Mouse (Mus musculus): ENCODE measurements around the gene Cbx5. TPM values are rescaled to one million over a fixed set of nuclear protein-coding genes. Genes with fewer than 3 reads are reported as not detected.

Cbx5 gene
- polyA plus RNA-seq, 1 experiment: 54.8 TPM

GRCm38 (mm10) chr15:103228904-103229303 lies 10.7 kb downstream of the Cbx5 start:
- TF ChIP-seq POLR2A (IDR thresholded peaks at IDR 0.05; ENCODE audit: insufficient read length, low read depth) (no peak), SRF (IDR thresholded peaks at IDR 0.05; ENCODE audit: control insufficient read depth, insufficient read length, low read depth) (no peak), E2F4 (IDR thresholded peaks at IDR 0.05; ENCODE audit: insufficient read depth) (no peak), MYOD1 (IDR thresholded peaks at IDR 0.05; ENCODE audit: control insufficient read depth in 1 of 3, insufficient read length in 2 of 3, low read depth in 2 of 3) (peak in 1 of 3 experiments; percentile 50), REST (IDR thresholded peaks at IDR 0.05; ENCODE audit: insufficient read depth, insufficient read length) (no peak), MYOG (IDR thresholded peaks at IDR 0.05; ENCODE audit: control insufficient read depth in 1 of 3, insufficient read depth in 1 of 3, insufficient read length in 2 of 3, low read depth in 2 of 3) (peak in 2 of 3 experiments; percentile 54 to 79), TCF3 (IDR thresholded peaks at IDR 0.05; ENCODE audit: insufficient read length, low read depth) (peak; percentile 40), TCF12 (IDR thresholded peaks at IDR 0.05; ENCODE audit: insufficient read depth, poor library complexity, severe bottlenecking) (peak; percentile 65), CEBPB (IDR thresholded peaks at IDR 0.05; ENCODE audit: insufficient read depth, poor library complexity, severe bottlenecking) (no peak)
- no peaks in the 10 kb centered on the region for H3K27me3 ChIP-seq (ENCODE audit: control insufficient read depth, insufficient read depth, insufficient read length)
- peak overlapping the region; percentile 44 for H3K4me2 ChIP-seq (ENCODE audit: low read depth)
- no peak overlapping the region for H3ac ChIP-seq (ENCODE audit: control insufficient read depth, insufficient read length)
- H3K4me3 ChIP-seq: no peak overlapping the region
- peaks cover 100% of the 10 kb centered on the region for H3K79me2 ChIP-seq (ENCODE audit: control insufficient read depth, insufficient read depth)
- no peaks in the 10 kb centered on the region for H3K36me3 ChIP-seq (ENCODE audit: control insufficient read depth, insufficient read depth)

- no peaks in the 10 kb centered on the region for H3K27me3 ChIP-seq (ENCODE audit: control insufficient read depth, insufficient read depth, insufficient read length)
- H3K36me3 ChIP-seq (ENCODE audit: control insufficient read depth, insufficient read depth): no peaks in the 10 kb centered on the region
- H3K4me3 ChIP-seq: no peak overlapping the region
- peak overlapping the region; percentile 38 for H3K4me2 ChIP-seq (ENCODE audit: low read depth)
- H3K79me2 ChIP-seq (ENCODE audit: control insufficient read depth, insufficient read depth): peaks cover 100% of the 10 kb centered on the region
- TF ChIP-seq REST (IDR thresholded peaks at IDR 0.05; ENCODE audit: insufficient read depth, insufficient read length): no peak
- no peak for TF ChIP-seq USF1 (IDR thresholded peaks at IDR 0.05; ENCODE audit: low read depth)
- peak; percentile 62 for TF ChIP-seq TCF3 (IDR thresholded peaks at IDR 0.05; ENCODE audit: insufficient read length, low read depth)
- TF ChIP-seq E2F4 (IDR thresholded peaks at IDR 0.05; ENCODE audit: insufficient read depth): no peak
- peak; percentile 73 for TF ChIP-seq TCF12 (IDR thresholded peaks at IDR 0.05; ENCODE audit: insufficient read depth, poor library complexity, severe bottlenecking)
- TF ChIP-seq CEBPB (IDR thresholded peaks at IDR 0.05; ENCODE audit: insufficient read depth, poor library complexity, severe bottlenecking): peak; percentile 86; the same call in 1 of the 2 replicates
- no peak for TF ChIP-seq POLR2A (IDR thresholded peaks at IDR 0.05; ENCODE audit: insufficient read length, low read depth)
- TF ChIP-seq MYOG (IDR thresholded peaks at IDR 0.05; ENCODE audit: control insufficient read depth in 1 of 3, insufficient read depth in 1 of 3, insufficient read length in 2 of 3, low read depth in 2 of 3): peak in 2 of 3 experiments; percentile 60 to 69
- TF ChIP-seq MYOD1 (IDR thresholded peaks at IDR 0.05; ENCODE audit: control insufficient read depth in 1 of 3, insufficient read length in 2 of 3, low read depth in 2 of 3): peak; percentile 32 to 85 (median 71)
- TF ChIP-seq MAX (IDR thresholded peaks at IDR 0.05; ENCODE audit: low read depth): no peak
- TF ChIP-seq SRF (IDR thresholded peaks at IDR 0.05; ENCODE audit: control insufficient read depth, insufficient read length, low read depth): no peak
- no peak for TF ChIP-seq POLR2AphosphoS2 (IDR thresholded peaks at IDR 0.05; ENCODE audit: insufficient read length, low read depth)
- H3ac ChIP-seq (ENCODE audit: control insufficient read depth, insufficient read length): no peak overlapping the region
Measured at GRCm38 (mm10) chr15:103227572-103227971, 12.0 kb downstream of the Cbx5 start.

- TF ChIP-seq POLR2AphosphoS2 (IDR thresholded peaks at IDR 0.05; ENCODE audit: insufficient read length, low read depth) (no peak), TCF12 (IDR thresholded peaks at IDR 0.05; ENCODE audit: insufficient read depth, poor library complexity, severe bottlenecking) (no peak), CEBPB (IDR thresholded peaks at IDR 0.05; ENCODE audit: insufficient read depth, poor library complexity, severe bottlenecking) (no peak), SRF (IDR thresholded peaks at IDR 0.05; ENCODE audit: control insufficient read depth, insufficient read length, low read depth) (no peak), TCF3 (IDR thresholded peaks at IDR 0.05; ENCODE audit: insufficient read length, low read depth) (no peak), USF1 (IDR thresholded peaks at IDR 0.05; ENCODE audit: low read depth) (no peak), MYOD1 (IDR thresholded peaks at IDR 0.05; ENCODE audit: control insufficient read depth in 1 of 3, insufficient read length in 2 of 3, low read depth in 2 of 3) (no peak), MYOG (IDR thresholded peaks at IDR 0.05; ENCODE audit: control insufficient read depth in 1 of 3, insufficient read depth in 1 of 3, insufficient read length in 2 of 3, low read depth in 2 of 3) (no peak), E2F4 (IDR thresholded peaks at IDR 0.05; ENCODE audit: insufficient read depth) (no peak), POLR2A (IDR thresholded peaks at IDR 0.05; ENCODE audit: insufficient read length, low read depth) (no peak), REST (IDR thresholded peaks at IDR 0.05; ENCODE audit: insufficient read depth, insufficient read length) (no peak), MAX (IDR thresholded peaks at IDR 0.05; ENCODE audit: low read depth) (no peak)
- Histone ChIP-seq H3K4me3 (no peak overlapping the region), H3K4me2 (ENCODE audit: low read depth) (peak overlapping the region; percentile 38), H3ac (ENCODE audit: control insufficient read depth, insufficient read length) (no peak overlapping the region), H3K27me3 (ENCODE audit: control insufficient read depth, insufficient read depth, insufficient read length) (no peaks in the 10 kb centered on the region), H3K36me3 (ENCODE audit: control insufficient read depth, insufficient read depth) (no peaks in the 10 kb centered on the region), H3K79me2 (ENCODE audit: control insufficient read depth, insufficient read depth) (peaks cover 100% of the 10 kb centered on the region)
Measured at GRCm38 (mm10) chr15:103227022-103227421, 12.6 kb downstream of the Cbx5 start.

GRCm38 (mm10) chr15:103224161-103224560 lies 15.5 kb downstream of the Cbx5 start:
- peaks cover 89% of the 10 kb centered on the region for H3K79me2 ChIP-seq (ENCODE audit: control insufficient read depth, insufficient read depth)
- H3K4me2 ChIP-seq (ENCODE audit: low read depth): no peak overlapping the region
- H3ac ChIP-seq (ENCODE audit: control insufficient read depth, insufficient read length): no peak overlapping the region
- no peaks in the 10 kb centered on the region for H3K27me3 ChIP-seq (ENCODE audit: control insufficient read depth, insufficient read depth, insufficient read length)
- H3K36me3 ChIP-seq (ENCODE audit: control insufficient read depth, insufficient read depth): no peaks in the 10 kb centered on the region
- TF ChIP-seq MYOD1 (IDR thresholded peaks at IDR 0.05; ENCODE audit: control insufficient read depth in 1 of 3, insufficient read length in 2 of 3, low read depth in 2 of 3) (no peak), REST (IDR thresholded peaks at IDR 0.05; ENCODE audit: insufficient read depth, insufficient read length) (no peak), MYOG (IDR thresholded peaks at IDR 0.05; ENCODE audit: control insufficient read depth in 1 of 3, insufficient read depth in 1 of 3, insufficient read length in 2 of 3, low read depth in 2 of 3) (no peak), TCF12 (IDR thresholded peaks at IDR 0.05; ENCODE audit: insufficient read depth, poor library complexity, severe bottlenecking) (no peak), USF1 (IDR thresholded peaks at IDR 0.05; ENCODE audit: low read depth) (no peak)
- H3K4me3 ChIP-seq: no peak overlapping the region

All from myocyte (in vitro differentiated cells).